Mouse (Mus musculus) kidney, adult 2 months (tissue): Measurements from ENCODE around the gene Spata19.

Source experiments
- CTCF ChIP-seq: fragments of 200-500 bp; conservative IDR thresholded peaks from 2 replicates; pipeline ENCODE4 v1.5.1; 2011; ENCODE audit warnings: low read depth, mild to moderate bottlenecking, control low read depth, low read length, moderate library complexity, mixed read lengths; ENCODE audit not compliant: insufficient read depth, insufficient read length
- POLR2A ChIP-seq: fragments of 200-500 bp; IDR thresholded peaks from one replicate; pipeline ENCODE4 v1.6.1; 2011; ENCODE audit warnings: low read depth, low read length, control low read depth

GRCm38 (mm10) chr9:27409733-27410132 lies 13.1 kb downstream of the Spata19 start:
- TF ChIP-seq CTCF (peak; percentile 44), POLR2A (no peak)
